Mouse (Mus musculus) cerebellum, adult 2 months (tissue): ENCODE measurements at regions not wholly inside any gene's neighbourhood (a gene's known extent, or its start where the extent isn't known, plus 50 kb on each side); places are given as distances from the start of the nearest gene placed in this dataset.

Source experiments
- CTCF ChIP-seq: fragments of 200-500 bp; IDR thresholded peaks from 2 replicates; pipeline ENCODE4 v1.5.1; 2011; ENCODE audit warnings: low read depth, mild to moderate bottlenecking, control low read depth, low read length, moderate library complexity, borderline replicate concordance; ENCODE audit not compliant: insufficient read depth
- POLR2A ChIP-seq: fragments of 200-500 bp; IDR thresholded peaks from 2 replicates; pipeline ENCODE4 v1.6.1; 2011; ENCODE audit warnings: low read length, control low read depth, borderline replicate concordance; ENCODE audit not compliant: insufficient read depth

DNA sequence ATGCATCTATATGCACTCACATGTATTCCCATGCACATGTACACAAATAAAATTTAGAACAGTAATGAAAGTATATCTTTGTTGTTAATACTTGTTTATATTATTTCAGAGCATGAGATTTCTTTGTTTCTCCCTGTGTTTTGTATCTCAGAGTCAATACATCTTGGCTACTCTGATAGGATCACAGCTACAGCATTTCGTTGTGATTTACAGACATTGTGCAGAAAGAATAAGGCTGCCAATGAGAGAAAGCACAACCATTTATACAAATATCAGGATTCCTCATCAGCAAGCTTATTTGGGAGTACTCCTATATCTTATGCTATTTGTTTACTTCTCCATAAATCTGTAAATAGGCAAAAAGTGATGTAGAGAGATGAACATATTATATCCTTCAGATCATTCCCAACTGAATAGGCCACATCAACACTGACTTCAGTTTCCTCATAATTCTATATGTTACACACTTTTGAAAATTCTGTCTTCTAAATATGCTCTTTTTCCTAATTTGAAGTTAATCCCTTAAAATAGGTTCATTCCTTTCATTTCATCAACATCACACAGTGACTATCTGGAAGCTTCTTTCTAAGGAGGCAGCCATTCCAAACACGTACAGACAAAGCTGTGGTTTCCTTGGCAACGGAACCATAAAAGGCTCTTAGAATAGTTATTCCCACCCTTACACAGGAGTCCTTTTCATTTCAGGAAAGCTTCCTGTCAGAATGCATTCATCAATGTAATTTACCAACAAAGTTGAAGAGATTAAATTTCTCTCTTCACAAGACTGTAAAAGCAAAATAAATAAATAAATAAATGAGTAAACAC is 1160.3 kb upstream of the Foxg1 start:
- TF ChIP-seq CTCF, result no peak
- no peak for TF ChIP-seq POLR2A
